Mouse (Mus musculus) heart, postnatal 0 days (tissue): Measurements from ENCODE around the gene Uqcc1.

Experiments
- CTCF ChIP-seq: IDR thresholded peaks from 2 replicates; pipeline ENCODE4 v1.5.1; 2016; ENCODE audit warnings: antibody characterized with exemption, control low read depth, low read depth
- EP300 ChIP-seq: IDR thresholded peaks from 2 replicates; pipeline ENCODE4 v1.6.1; 2016; ENCODE audit warnings: antibody characterized with exemption, low read depth

DNA sequence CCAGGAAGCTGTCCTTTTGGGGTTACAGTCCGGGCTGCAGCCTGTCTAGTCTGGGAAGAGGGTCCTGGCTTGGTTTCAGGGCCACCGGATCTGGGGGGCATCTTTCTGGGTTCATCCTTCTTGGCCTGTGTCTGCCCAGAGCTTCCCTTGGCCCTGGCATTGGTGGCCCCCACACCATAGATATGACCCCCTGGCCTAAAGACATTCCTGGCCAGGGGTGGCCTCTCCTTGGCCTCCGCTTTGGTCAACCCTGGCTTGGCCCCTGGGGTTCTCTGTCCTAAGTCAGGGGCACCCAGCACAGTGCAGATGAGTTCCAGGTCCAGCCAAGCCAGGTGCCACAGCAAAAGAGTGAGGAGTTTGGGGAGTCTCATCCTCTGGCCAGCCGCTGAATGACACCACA lies 14.6 kb upstream of the Uqcc1 start:
- TF ChIP-seq CTCF = no peak
- TF ChIP-seq EP300 = no peak
